Mouse (Mus musculus) heart, embryonic 12.5 days (tissue): ENCODE results near the gene Fam205a1. TPM values are rescaled to one million over a fixed set of nuclear protein-coding genes. Genes with fewer than 3 reads are reported as not detected.

Source experiments
- polyA plus RNA-seq: library from polyadenylated mRNA; unstranded; fragments of >200 nt; fragmentation: Nextera tagmentation; extraction: Ambion mirVana; gene quantifications from 2 replicates; pipeline ENCODE4 v1.2.1, GENCODE M21; 2016

The Fam205a1 gene
- polyA plus RNA-seq, 1 experiment from 2014 or later: 0.04 TPM

Other genes starting within 250 kb of the Fam205a1 start
- gene Gm10591, start 241.7 kb downstream of the Fam205a1 start, polyA plus RNA-seq: not detected in 2 replicates
- gene Gm2564, start 224.2 kb downstream of the Fam205a1 start, polyA plus RNA-seq: not detected in 2 replicates
- gene Ccl27b, start 198.6 kb downstream of the Fam205a1 start, polyA plus RNA-seq: not detected in 2 replicates
- not detected in 2 replicates for gene Il11ra2, start 192.0 kb downstream of the Fam205a1 start, polyA plus RNA-seq
- gene 4930578G10Rik, start 118.3 kb downstream of the Fam205a1 start, polyA plus RNA-seq: 0.40 TPM in 1 of 2 replicates, not detected in the other
- gene Ccl19, start 97.3 kb downstream of the Fam205a1 start, polyA plus RNA-seq: not detected in 2 replicates
- 0.33 and 0.45 TPM in 2 replicates for gene Ccl21a, start 79.9 kb downstream of the Fam205a1 start, polyA plus RNA-seq
- gene Gm12394, start 2.9 kb upstream of the Fam205a1 start, polyA plus RNA-seq: 0.11 TPM in 1 of 2 replicates, not detected in the other
- 0.37 and 0.60 TPM in 2 replicates for gene Fam205c, start 20.3 kb upstream of the Fam205a1 start, polyA plus RNA-seq
- 3.4 and 3.9 TPM in 2 replicates for gene Phf24, start 62.8 kb upstream of the Fam205a1 start, polyA plus RNA-seq
- gene Dnajb5, start 95.9 kb upstream of the Fam205a1 start, polyA plus RNA-seq: 15.6 and 17.7 TPM in 2 replicates
- 0.23 and 0.49 TPM in 2 replicates for gene 1700022I11Rik, start 115.7 kb upstream of the Fam205a1 start, polyA plus RNA-seq
- 568 and 582 TPM in 2 replicates for gene Vcp, start 146.6 kb upstream of the Fam205a1 start, polyA plus RNA-seq
- 12.2 and 12.9 TPM in 2 replicates for gene Fancg, start 156.6 kb upstream of the Fam205a1 start, polyA plus RNA-seq
- gene Pigo, start 171.9 kb upstream of the Fam205a1 start, polyA plus RNA-seq: 15.8 and 18.7 TPM in 2 replicates
- 208 and 219 TPM in 2 replicates for gene Stoml2, start 177.8 kb upstream of the Fam205a1 start, polyA plus RNA-seq
- 17.4 and 19.3 TPM in 2 replicates for gene Fam214b, start 192.3 kb upstream of the Fam205a1 start, polyA plus RNA-seq
- gene Unc13b, start 205.1 kb upstream of the Fam205a1 start, polyA plus RNA-seq: 15.1 and 15.8 TPM in 2 replicates